Mouse (Mus musculus) hindbrain, embryonic 11.5 days (tissue): ENCODE data around the gene Sgk2. TPM values are rescaled to one million over a fixed set of nuclear protein-coding genes. Genes with fewer than 3 reads are reported as not detected.
A peak's percentile ranks its signal among the peaks of the same experiment; 100 is the strongest.

Experiments used
- ATAC-seq: fragments of 200-750 bp; cut with Nextera tagmentation; 2 replicates; pipeline ENCODE4 v1.8.0; 2017; ENCODE audit warnings: mild to moderate bottlenecking, moderate TSS enrichment, moderate library complexity; ENCODE audit not compliant: low FRiP score
- DNase-seq: peaks from one replicate; pipeline ENCODE4 v3.0.0-alpha.2; 2015; ENCODE audit warnings: low spot score
- H3K27ac ChIP-seq: fragments of 300-500 bp; sonication (generic); 2 replicates; pipeline ENCODE4 v1.5.1; 2014; ENCODE audit warnings: mild to moderate bottlenecking, low read depth, low read length
- H3K27me3 ChIP-seq: fragments of 300-500 bp; sonication (generic); 2 replicates; pipeline ENCODE4 v1.6.1; 2014; ENCODE audit warnings: mild to moderate bottlenecking, low read length, moderate library complexity, mixed read lengths; ENCODE audit not compliant: control insufficient read depth, insufficient read depth
- H3K36me3 ChIP-seq: fragments of 300-500 bp; sonication (generic); 2 replicates; pipeline ENCODE4 v1.6.1; 2014; ENCODE audit warnings: mild to moderate bottlenecking, low read length, moderate library complexity, mixed read lengths; ENCODE audit not compliant: control insufficient read depth, insufficient read depth
- H3K4me1 ChIP-seq: fragments of 300-500 bp; sonication (generic); replicated peaks from 2 replicates; pipeline ENCODE4 v1.6.1; 2014; ENCODE audit warnings: low read length, mixed read lengths; ENCODE audit not compliant: control insufficient read depth, insufficient read depth
- H3K4me2 ChIP-seq: fragments of 300-500 bp; sonication (generic); replicated peaks from 2 replicates; pipeline ENCODE4 v1.6.1; 2014; ENCODE audit warnings: mild to moderate bottlenecking, low read depth, low read length
- H3K4me3 ChIP-seq: fragments of 300-500 bp; sonication (generic); 2 replicates; pipeline ENCODE4 v1.5.1; 2014; ENCODE audit warnings: low read depth, low read length
- H3K9ac ChIP-seq: fragments of 300-500 bp; sonication (generic); 2 replicates; pipeline ENCODE4 v1.6.1; 2014; ENCODE audit warnings: low read depth, low read length
- H3K9me3 ChIP-seq: fragments of 300-500 bp; sonication (generic); 2 replicates; pipeline ENCODE4 v1.6.1; 2016; ENCODE audit warnings: low read length; ENCODE audit not compliant: control insufficient read depth
- WGBS: fragments of 180-500 bp; shearing (Covaris S2); extraction: QIAGEN DNeasy Blood & Tissue Kit; methylation state at CpG from one replicate; pipeline ENCODE4 v1.1.7; 2014; 5-methylcytosine and 5-hydroxymethylcytosine counted together
- polyA plus RNA-seq: library from polyadenylated mRNA; unstranded; fragments of >200 nt; fragmentation: Nextera tagmentation; extraction: Ambion mirVana; gene quantifications from 2 replicates; pipeline ENCODE4 v1.2.1, GENCODE M21; 2014

Sgk2 gene
- polyA plus RNA-seq, 1 experiment from 2014 or later: not detected

DNA sequence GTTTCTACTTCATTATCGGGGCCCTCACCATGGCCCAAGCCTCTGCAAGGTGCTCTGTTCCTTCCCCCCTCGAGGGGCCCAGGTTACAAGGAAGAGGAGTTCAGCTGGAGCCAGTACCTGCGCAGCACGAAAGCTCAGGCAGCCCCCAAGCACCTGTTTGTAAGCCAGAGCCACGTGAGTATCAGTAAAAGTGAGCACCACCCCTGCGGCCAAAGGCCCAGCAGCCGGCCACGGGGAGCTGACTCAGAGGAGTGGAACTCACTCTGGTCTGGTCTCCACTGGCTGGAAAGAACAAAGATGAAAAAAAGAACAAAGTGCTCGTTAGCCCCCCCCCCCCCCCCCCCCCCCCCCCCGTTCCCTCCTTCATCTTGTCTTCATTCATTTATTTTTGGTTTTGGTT lies 25.8 kb upstream of the Sgk2 start:
- ATAC-seq (no peak), DNase-seq (no peak)
- Histone ChIP-seq H3K27me3 (no peaks in the 10 kb centered on the region), H3K4me3 (no peak overlapping the region), H3K9me3 (no peaks in the 10 kb centered on the region), H3K9ac (no peak overlapping the region), H3K4me2 (no peak overlapping the region), H3K27ac (no peak overlapping the region), H3K4me1 (no peaks in the 10 kb centered on the region), H3K36me3 (no peaks in the 10 kb centered on the region)
- 71% methylated on average over 9 of the region's 10 CpGs for WGBS

- Histone ChIP-seq H3K9me3 (no peaks in the 10 kb centered on the region), H3K9ac (no peak overlapping the region), H3K4me3 (no peak overlapping the region), H3K27ac (no peak overlapping the region), H3K36me3 (no peaks in the 10 kb centered on the region), H3K4me2 (no peak overlapping the region), H3K4me1 (no peaks in the 10 kb centered on the region), H3K27me3 (no peaks in the 10 kb centered on the region)
- ATAC-seq (no peak), DNase-seq (no peak)
- WGBS: 97% methylated on average over 2 of the region's 2 CpGs
Observed at GRCm38 (mm10) chr2:162966734-162967133, 20.4 kb upstream of the Sgk2 start.

GRCm38 (mm10) chr2:162968357-162968756 lies 18.8 kb upstream of the Sgk2 start:
- peak; percentile 75 for DNase-seq
- Histone ChIP-seq H3K4me2 (no peak overlapping the region), H3K9me3 (no peaks in the 10 kb centered on the region), H3K36me3 (no peaks in the 10 kb centered on the region), H3K9ac (no peak overlapping the region), H3K4me1 (no peaks in the 10 kb centered on the region), H3K27ac (no peak overlapping the region), H3K4me3 (no peak overlapping the region), H3K27me3 (no peaks in the 10 kb centered on the region)
- 10% methylated on average over 5 of the region's 5 CpGs for WGBS
- peak; percentile 43; the same call in 1 of the 2 replicates for ATAC-seq

DNA sequence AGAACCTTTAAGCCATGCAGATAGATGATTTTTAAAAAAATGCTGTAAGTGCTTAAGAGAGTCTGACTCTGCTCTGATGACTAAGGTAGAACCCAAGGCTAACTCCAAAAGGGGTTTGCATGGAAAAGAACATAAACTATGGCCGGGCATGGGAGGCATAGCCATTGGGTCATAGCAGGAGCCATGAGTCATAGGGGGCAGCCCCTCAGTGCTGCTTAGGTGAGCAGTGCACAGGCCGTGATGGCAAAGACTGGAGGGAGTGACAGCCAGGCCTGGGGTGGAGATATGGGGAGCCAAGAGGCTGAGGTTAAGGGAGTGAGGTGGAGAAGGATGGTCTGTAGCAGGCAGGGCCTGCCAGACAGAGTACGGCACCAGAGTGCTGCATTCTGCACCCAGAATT lies 18.0 kb upstream of the Sgk2 start:
- Histone ChIP-seq H3K27ac (no peak overlapping the region), H3K36me3 (no peaks in the 10 kb centered on the region), H3K4me1 (no peaks in the 10 kb centered on the region), H3K4me2 (no peak overlapping the region), H3K4me3 (no peak overlapping the region), H3K9ac (no peak overlapping the region), H3K9me3 (no peaks in the 10 kb centered on the region), H3K27me3 (no peaks in the 10 kb centered on the region)
- WGBS: 75% methylated on average over 3 of the region's 3 CpGs
- no peak for DNase-seq
- ATAC-seq: no peak

- DNase-seq (no peak), ATAC-seq (no peak)
- Histone ChIP-seq H3K36me3 (no peaks in the 10 kb centered on the region), H3K4me3 (no peak overlapping the region), H3K27me3 (no peaks in the 10 kb centered on the region), H3K4me2 (no peak overlapping the region), H3K27ac (no peak overlapping the region), H3K9me3 (no peaks in the 10 kb centered on the region), H3K4me1 (no peaks in the 10 kb centered on the region; the same call in 1 of the 2 replicates), H3K9ac (no peak overlapping the region)
- WGBS: 84% methylated on average over 6 of the region's 6 CpGs
Observed at GRCm38 (mm10) chr2:162970896-162971295, 16.2 kb upstream of the Sgk2 start.

- Histone ChIP-seq H3K9ac (no peak overlapping the region), H3K27ac (no peak overlapping the region), H3K4me2 (no peak overlapping the region), H3K27me3 (no peaks in the 10 kb centered on the region), H3K9me3 (no peaks in the 10 kb centered on the region), H3K4me1 (no peaks in the 10 kb centered on the region; the same call in 1 of the 2 replicates), H3K4me3 (no peak overlapping the region), H3K36me3 (no peaks in the 10 kb centered on the region)
- DNase-seq: no peak
- WGBS: 53% methylated on average over 7 of the region's 7 CpGs
- no peak for ATAC-seq
Observed at GRCm38 (mm10) chr2:162972752-162973151, 14.4 kb upstream of the Sgk2 start.

GRCm38 (mm10) chr2:162973206-162973605 lies 13.9 kb upstream of the Sgk2 start:
- no peak overlapping the region for H3K4me2 ChIP-seq
- ATAC-seq (no peak), DNase-seq (no peak)
- 68% methylated on average over 5 of the region's 5 CpGs for WGBS
- H3K9ac ChIP-seq: no peak overlapping the region
- H3K27ac ChIP-seq: no peak overlapping the region
- no peaks in the 10 kb centered on the region for H3K36me3 ChIP-seq
- H3K4me1 ChIP-seq: no peaks in the 10 kb centered on the region; the same call in 1 of the 2 replicates
- H3K27me3 ChIP-seq: no peaks in the 10 kb centered on the region
- H3K4me3 ChIP-seq: no peak overlapping the region
- no peaks in the 10 kb centered on the region for H3K9me3 ChIP-seq

GRCm38 (mm10) chr2:162973637-162974036 lies 13.5 kb upstream of the Sgk2 start:
- Histone ChIP-seq H3K9ac (no peak overlapping the region), H3K4me3 (no peak overlapping the region), H3K27me3 (no peaks in the 10 kb centered on the region), H3K4me1 (no peaks in the 10 kb centered on the region; the same call in 1 of the 2 replicates), H3K27ac (peak overlapping the region; percentile 40; the same call in 1 of the 2 replicates), H3K9me3 (no peaks in the 10 kb centered on the region), H3K36me3 (no peaks in the 10 kb centered on the region), H3K4me2 (0 out of 2 replicates have a peak overlapping the region, but pooled peaks have one; percentile 1)
- ATAC-seq: 0 out of 2 replicates have a peak, but pooled peaks have one; percentile 55
- WGBS: 13% methylated on average over 11 of the region's 11 CpGs
- DNase-seq: peak; percentile 45

- Histone ChIP-seq H3K36me3 (no peaks in the 10 kb centered on the region), H3K27me3 (no peaks in the 10 kb centered on the region), H3K27ac (no peak overlapping the region), H3K4me3 (no peak overlapping the region), H3K4me2 (no peak overlapping the region), H3K9ac (no peak overlapping the region), H3K4me1 (no peaks in the 10 kb centered on the region; the same call in 1 of the 2 replicates), H3K9me3 (no peaks in the 10 kb centered on the region)
- WGBS: 86% methylated on average over 11 of the region's 11 CpGs
- no peak for ATAC-seq
- DNase-seq: no peak
Observed at GRCm38 (mm10) chr2:162975157-162975775, 11.9 kb upstream of the Sgk2 start.
